Mouse (Mus musculus): ENCODE measurements around the gene Fam43b. TPM values are rescaled to one million over a fixed set of nuclear protein-coding genes. Genes with fewer than 3 reads are reported as not detected.

The Fam43b gene
- polyA plus RNA-seq, 1 experiment from 2014 or later = 1.3 TPM

GRCm38 (mm10) chr4:138358176-138358575 is 38.2 kb downstream of the Fam43b start:
- Histone ChIP-seq H3K27ac (no peak overlapping the region), H3K27me3 (replicated peaks) (0 out of 2 replicates have a peak, but pooled peaks cover 6% of the 10 kb centered on the region), H3K4me1 (peaks cover 7% of the 10 kb centered on the region; the same call in 1 of the 2 replicates), H3K36me3 (no peaks in the 10 kb centered on the region), H3K9me3 (no peaks in the 10 kb centered on the region), H3K9ac (no peak overlapping the region), H3K4me3 (no peak overlapping the region), H3K4me2 (replicated peaks) (no peak overlapping the region)
- ATAC-seq (ENCODE audit: low FRiP score, low read depth) = no peak
- WGBS = 85% methylated on average over 3 of the region's 3 CpGs

- H3K4me2 ChIP-seq (replicated peaks) = no peak overlapping the region
- ATAC-seq (ENCODE audit: low FRiP score, low read depth) = no peak
- H3K27me3 ChIP-seq (replicated peaks) = 0 out of 2 replicates have a peak, but pooled peaks cover 6% of the 10 kb centered on the region
- no peaks in the 10 kb centered on the region for H3K9me3 ChIP-seq
- H3K27ac ChIP-seq = no peak overlapping the region
- H3K9ac ChIP-seq = no peak overlapping the region
- 93% methylated on average over 12 of the region's 12 CpGs for WGBS
- H3K4me3 ChIP-seq = no peak overlapping the region
- peaks cover 4% of the 10 kb centered on the region; the same call in 1 of the 2 replicates for H3K4me1 ChIP-seq
- no peaks in the 10 kb centered on the region for H3K36me3 ChIP-seq
These were observed 39.8 kb downstream of the Fam43b start for GRCm38 (mm10) chr4:138356551-138356950.

GRCm38 (mm10) chr4:138356141-138356540 is 40.2 kb downstream of the Fam43b start:
- 88% methylated on average over 8 of the region's 8 CpGs for WGBS
- no peak overlapping the region for H3K4me2 ChIP-seq (replicated peaks)
- H3K9me3 ChIP-seq = no peaks in the 10 kb centered on the region
- no peaks in the 10 kb centered on the region for H3K36me3 ChIP-seq
- 0 out of 2 replicates have a peak, but pooled peaks cover 4% of the 10 kb centered on the region for H3K27me3 ChIP-seq (replicated peaks)
- H3K27ac ChIP-seq = no peak overlapping the region
- no peaks in the 10 kb centered on the region for H3K4me1 ChIP-seq
- no peak overlapping the region for H3K4me3 ChIP-seq
- no peak for ATAC-seq (ENCODE audit: low FRiP score, low read depth)
- H3K9ac ChIP-seq = no peak overlapping the region

- H3K4me2 ChIP-seq (replicated peaks) = no peak overlapping the region
- H3K9me3 ChIP-seq = no peaks in the 10 kb centered on the region
- H3K27ac ChIP-seq = no peak overlapping the region
- no peaks in the 10 kb centered on the region for H3K36me3 ChIP-seq
- no peak for ATAC-seq (ENCODE audit: low FRiP score, low read depth)
- WGBS = 93% methylated on average over 2 of the region's 2 CpGs
- no peaks in the 10 kb centered on the region for H3K4me1 ChIP-seq
- H3K27me3 ChIP-seq (replicated peaks) = 0 out of 2 replicates have a peak, but pooled peaks cover under 1% of the 10 kb centered on the region
- H3K4me3 ChIP-seq = no peak overlapping the region
- no peak overlapping the region for H3K9ac ChIP-seq
These were observed 40.8 kb downstream of the Fam43b start for GRCm38 (mm10) chr4:138355496-138355895.

- Histone ChIP-seq H3K9ac (no peak overlapping the region), H3K9me3 (no peaks in the 10 kb centered on the region), H3K4me3 (no peak overlapping the region), H3K27ac (no peak overlapping the region), H3K4me1 (no peaks in the 10 kb centered on the region), H3K36me3 (no peaks in the 10 kb centered on the region), H3K4me2 (replicated peaks) (no peak overlapping the region), H3K27me3 (replicated peaks) (no peaks in the 10 kb centered on the region)
- ATAC-seq (ENCODE audit: low FRiP score, low read depth) = no peak
- WGBS = 78% methylated on average over 10 of the region's 10 CpGs
These were observed 42.7 kb downstream of the Fam43b start for GRCm38 (mm10) chr4:138353438-138354171.

- no peaks in the 10 kb centered on the region for H3K36me3 ChIP-seq
- no peaks in the 10 kb centered on the region for H3K9me3 ChIP-seq
- H3K27me3 ChIP-seq (replicated peaks) = no peaks in the 10 kb centered on the region
- H3K4me1 ChIP-seq = no peaks in the 10 kb centered on the region
- no peak for ATAC-seq (ENCODE audit: low FRiP score, low read depth)
- 84% methylated on average over 6 of the region's 6 CpGs for WGBS
- H3K9ac ChIP-seq = no peak overlapping the region
- H3K4me3 ChIP-seq = no peak overlapping the region
- no peak overlapping the region for H3K27ac ChIP-seq
- no peak overlapping the region for H3K4me2 ChIP-seq (replicated peaks)
These were observed 43.6 kb downstream of the Fam43b start for GRCm38 (mm10) chr4:138352692-138353091.

GRCm38 (mm10) chr4:138351821-138352220 is 44.5 kb downstream of the Fam43b start:
- Histone ChIP-seq H3K4me3 (no peak overlapping the region), H3K9me3 (no peaks in the 10 kb centered on the region), H3K36me3 (no peaks in the 10 kb centered on the region), H3K4me1 (no peaks in the 10 kb centered on the region), H3K4me2 (replicated peaks) (no peak overlapping the region), H3K9ac (no peak overlapping the region), H3K27ac (no peak overlapping the region), H3K27me3 (replicated peaks) (no peaks in the 10 kb centered on the region)
- 90% methylated on average over 5 of the region's 5 CpGs for WGBS
- no peak for ATAC-seq (ENCODE audit: low FRiP score, low read depth)

GRCm38 (mm10) chr4:138348716-138349115 is 47.6 kb downstream of the Fam43b start:
- no peak overlapping the region for H3K4me3 ChIP-seq
- H3K36me3 ChIP-seq = no peaks in the 10 kb centered on the region
- ATAC-seq (ENCODE audit: low FRiP score, low read depth) = no peak
- H3K9ac ChIP-seq = no peak overlapping the region
- 81% methylated on average over 7 of the region's 7 CpGs for WGBS
- no peaks in the 10 kb centered on the region for H3K27me3 ChIP-seq (replicated peaks)
- H3K4me1 ChIP-seq = no peaks in the 10 kb centered on the region
- no peaks in the 10 kb centered on the region for H3K9me3 ChIP-seq
- H3K4me2 ChIP-seq (replicated peaks) = no peak overlapping the region
- H3K27ac ChIP-seq = no peak overlapping the region

GRCm38 (mm10) chr4:138347280-138347679 is 49.0 kb downstream of the Fam43b start:
- no peak overlapping the region for H3K4me2 ChIP-seq (replicated peaks)
- H3K9ac ChIP-seq = no peak overlapping the region
- no peak overlapping the region for H3K4me3 ChIP-seq
- 0 out of 2 replicates have a peak, but pooled peaks cover 5% of the 10 kb centered on the region for H3K4me1 ChIP-seq
- H3K27ac ChIP-seq = no peak overlapping the region
- no peaks in the 10 kb centered on the region for H3K9me3 ChIP-seq
- no peaks in the 10 kb centered on the region for H3K36me3 ChIP-seq
- 82% methylated on average over 1 of the region's 1 CpGs for WGBS
- H3K27me3 ChIP-seq (replicated peaks) = no peaks in the 10 kb centered on the region
- ATAC-seq (ENCODE audit: low FRiP score, low read depth) = no peak

- Histone ChIP-seq H3K4me2 (replicated peaks) (no peak overlapping the region), H3K9me3 (no peaks in the 10 kb centered on the region), H3K27ac (no peak overlapping the region), H3K36me3 (no peaks in the 10 kb centered on the region), H3K4me3 (no peak overlapping the region), H3K4me1 (0 out of 2 replicates have a peak, but pooled peaks cover 5% of the 10 kb centered on the region), H3K27me3 (replicated peaks) (no peaks in the 10 kb centered on the region), H3K9ac (no peak overlapping the region)
- ATAC-seq (ENCODE audit: low FRiP score, low read depth) = no peak
- 81% methylated on average over 9 of the region's 9 CpGs for WGBS
These were observed 51.3 kb downstream of the Fam43b start for GRCm38 (mm10) chr4:138344891-138345545.
